Mouse (Mus musculus): ENCODE results near the gene Havcr2. TPM values are rescaled to one million over a fixed set of nuclear protein-coding genes. Genes with fewer than 3 reads are reported as not detected.
A peak's percentile ranks its signal among the peaks of the same experiment; 100 is the strongest.
"Not testable (repeated sequence)": the region's sequence is repeated elsewhere in the genome, so short reads cannot be mapped to it uniquely, and the experiment has no call there.

Havcr2 gene
- 1.5 and 2.1 TPM in 2 replicates for total RNA-seq (2017)

DNA sequence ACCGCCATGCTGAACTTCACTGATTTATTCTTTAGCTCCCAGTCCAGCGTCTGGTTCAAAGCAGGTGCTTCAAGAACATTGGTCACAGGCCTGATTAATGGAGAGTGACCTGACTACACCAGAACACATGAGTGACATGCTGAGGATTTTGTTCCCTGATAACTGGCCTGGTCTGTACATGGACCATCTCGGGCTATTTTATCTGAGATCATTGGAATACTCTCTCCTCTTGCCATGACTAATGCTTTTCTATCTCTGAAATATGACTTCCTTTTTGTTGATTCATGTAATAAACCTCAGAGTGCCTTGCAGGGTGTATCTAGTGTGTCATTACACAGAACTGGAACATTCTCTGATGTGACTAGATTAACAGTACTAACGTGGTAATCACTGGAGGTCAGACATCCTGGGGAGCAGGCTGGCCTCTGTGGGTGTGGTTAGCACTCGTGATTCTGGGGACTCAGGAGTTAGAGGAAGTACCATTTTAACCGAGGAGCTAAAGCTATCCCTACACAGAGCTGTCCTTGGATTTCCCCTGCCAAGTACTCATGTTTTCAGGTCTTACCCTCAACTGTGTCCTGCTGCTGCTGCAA lies at the start of gene Havcr2:
TSS of gene Havcr2 (plus strand) at position 483 of the 593 bp plus-strand sequence.
- 0 out of 2 replicates have a peak, but pooled peaks have one; percentile 16 for ATAC-seq (ENCODE audit: extremely low read depth, insufficient number of reproducible peaks, low FRiP score, poor library complexity, severe bottlenecking)

DNA sequence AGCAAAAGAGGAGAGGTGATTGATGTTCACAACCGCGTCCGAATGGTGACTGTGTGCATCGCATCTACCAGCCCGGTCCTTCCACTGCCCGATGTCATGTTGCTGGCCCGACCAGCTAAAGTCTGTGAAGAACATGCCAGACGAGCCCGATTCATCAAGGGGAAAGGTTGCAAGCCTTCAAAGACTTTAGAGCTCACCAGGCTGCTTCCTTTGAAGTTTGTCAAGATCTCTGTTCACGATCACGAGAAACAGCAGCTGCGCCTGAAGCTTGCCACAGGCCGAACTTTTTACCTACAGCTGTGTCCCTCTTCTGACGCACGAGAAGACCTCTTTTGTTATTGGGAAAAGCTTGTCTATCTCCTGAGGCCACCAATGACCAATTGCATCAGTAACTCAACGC lies 49.7 kb upstream of the Havcr2 start:
- no peak for ATAC-seq (ENCODE audit: extremely low read depth, insufficient number of reproducible peaks, low FRiP score, poor library complexity, severe bottlenecking)

GRCm38 (mm10) chr11:46406721-46407120 lies 48.0 kb upstream of the Havcr2 start:
- ATAC-seq (ENCODE audit: extremely low read depth, insufficient number of reproducible peaks, low FRiP score, poor library complexity, severe bottlenecking) = no peak

DNA sequence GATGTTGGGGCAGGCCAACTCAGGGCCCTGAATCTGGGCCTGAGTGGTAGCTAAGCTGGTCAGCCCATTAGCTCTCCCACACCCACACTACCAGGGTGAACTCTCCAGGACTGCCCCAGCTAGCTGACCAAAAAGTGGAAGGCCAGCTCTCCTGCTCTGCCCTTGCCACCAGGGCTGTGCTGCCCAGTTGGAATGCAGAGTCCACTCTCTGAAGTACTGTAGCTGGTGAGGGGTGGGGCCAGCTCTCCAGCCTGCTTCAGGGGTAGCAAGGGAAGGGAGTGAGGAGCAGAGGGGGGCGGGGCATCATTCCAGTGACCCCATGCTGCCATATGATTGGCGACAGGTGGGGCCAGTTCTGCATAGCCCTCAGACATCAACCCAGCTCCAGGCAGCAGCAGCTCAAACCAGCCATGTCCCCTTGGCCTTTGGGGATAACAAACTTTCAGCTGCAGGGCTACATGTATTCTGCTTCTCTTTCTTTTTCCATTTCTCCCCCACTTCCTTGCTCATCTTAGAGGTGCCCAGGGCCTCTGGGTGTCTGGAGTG lies 44.6 kb upstream of the Havcr2 start:
- ATAC-seq (ENCODE audit: extremely low read depth, insufficient number of reproducible peaks, low FRiP score, poor library complexity, severe bottlenecking) = peak; percentile 3; the same call in 1 of the 2 replicates

DNA sequence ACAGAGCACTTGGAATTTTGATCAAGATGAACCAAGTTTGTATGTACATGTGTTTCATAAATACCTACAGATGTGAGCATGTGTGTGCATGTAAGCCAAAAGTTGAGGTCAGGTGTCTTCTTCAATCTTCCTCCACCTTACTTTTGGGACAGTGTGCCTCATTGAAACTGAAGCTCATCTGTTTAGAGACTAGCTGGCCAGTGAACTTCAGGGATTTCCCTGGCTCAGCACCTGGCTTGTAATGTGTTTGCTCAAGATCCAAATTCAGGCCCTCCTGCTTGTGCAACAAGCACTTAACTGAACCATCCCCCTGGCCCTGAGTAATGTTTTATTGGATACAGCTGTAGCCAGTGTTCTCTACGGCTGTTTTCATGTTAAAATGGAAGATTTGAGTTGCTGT lies 36.3 kb upstream of the Havcr2 start:
- ATAC-seq (ENCODE audit: extremely low read depth, insufficient number of reproducible peaks, low FRiP score, poor library complexity, severe bottlenecking) = no peak

- no peak for ATAC-seq (ENCODE audit: extremely low read depth, insufficient number of reproducible peaks, low FRiP score, poor library complexity, severe bottlenecking)
Observed at GRCm38 (mm10) chr11:46418860-46419259, 35.9 kb upstream of the Havcr2 start.

- ATAC-seq (ENCODE audit: extremely low read depth, insufficient number of reproducible peaks, low FRiP score, poor library complexity, severe bottlenecking) = no peak
Observed at GRCm38 (mm10) chr11:46421086-46421888, 33.4 kb upstream of the Havcr2 start.

DNA sequence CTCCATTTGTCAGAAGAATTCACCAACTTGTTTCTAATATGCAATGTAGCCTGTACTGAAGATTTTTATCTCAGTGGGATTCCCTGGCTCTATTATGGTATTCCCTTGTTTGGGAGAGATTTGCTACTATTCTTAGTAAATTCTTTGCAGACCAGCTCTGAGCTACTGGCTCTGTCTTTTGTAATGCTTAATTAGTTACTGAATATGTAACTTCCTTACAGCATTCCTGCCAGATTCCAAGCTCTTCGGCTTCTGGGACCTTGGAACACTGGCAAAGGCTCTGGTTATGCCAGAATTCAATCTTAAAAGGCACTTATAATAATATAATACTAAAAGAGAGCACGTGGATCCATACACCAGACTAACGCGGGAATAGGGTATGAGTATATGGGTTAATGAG lies 26.6 kb upstream of the Havcr2 start:
- not testable (repeated sequence) for ATAC-seq (ENCODE audit: extremely low read depth, insufficient number of reproducible peaks, low FRiP score, poor library complexity, severe bottlenecking)

DNA sequence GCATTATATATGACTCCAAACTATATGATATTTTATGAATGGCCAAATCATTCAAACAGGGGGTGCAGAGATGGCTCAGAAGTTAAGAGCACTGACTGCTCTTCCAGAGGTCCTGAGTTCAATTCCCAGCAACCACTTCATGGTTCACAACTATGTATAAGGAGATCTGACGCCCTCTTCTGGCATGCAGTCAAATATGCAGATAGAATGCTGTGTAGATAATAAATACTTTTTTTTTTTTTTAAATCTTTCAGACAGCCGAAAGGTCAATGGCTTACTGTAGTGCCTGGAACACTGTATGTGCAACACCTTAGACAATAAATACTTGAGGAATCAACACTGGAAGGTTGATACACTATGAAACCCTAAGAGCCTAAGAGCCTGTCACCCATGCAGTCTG lies 24.6 kb upstream of the Havcr2 start:
- ATAC-seq (ENCODE audit: extremely low read depth, insufficient number of reproducible peaks, low FRiP score, poor library complexity, severe bottlenecking) = no peak

GRCm38 (mm10) chr11:46431129-46431528 lies 23.6 kb upstream of the Havcr2 start:
- peak; percentile 99 for ATAC-seq (ENCODE audit: extremely low read depth, insufficient number of reproducible peaks, low FRiP score, poor library complexity, severe bottlenecking)

DNA sequence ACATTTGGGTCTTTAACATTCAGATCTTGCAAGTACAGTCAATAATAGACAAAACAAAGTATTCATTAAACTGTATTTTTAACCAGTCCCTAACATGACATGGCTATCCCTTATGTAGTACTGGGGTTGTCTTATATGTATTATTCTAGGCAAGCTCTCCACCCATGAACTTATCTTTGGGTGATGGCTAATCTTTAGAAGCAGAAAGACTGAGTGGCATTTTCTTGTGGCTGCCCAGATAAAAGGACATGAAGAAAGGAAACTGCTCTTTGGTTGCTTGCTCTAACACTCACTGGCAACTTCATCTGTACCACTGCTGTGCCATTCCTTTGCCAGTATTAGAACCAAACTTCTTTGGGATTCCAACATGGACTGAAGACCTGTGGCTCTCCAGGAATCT lies 19.4 kb upstream of the Havcr2 start:
- no peak for ATAC-seq (ENCODE audit: extremely low read depth, insufficient number of reproducible peaks, low FRiP score, poor library complexity, severe bottlenecking)

DNA sequence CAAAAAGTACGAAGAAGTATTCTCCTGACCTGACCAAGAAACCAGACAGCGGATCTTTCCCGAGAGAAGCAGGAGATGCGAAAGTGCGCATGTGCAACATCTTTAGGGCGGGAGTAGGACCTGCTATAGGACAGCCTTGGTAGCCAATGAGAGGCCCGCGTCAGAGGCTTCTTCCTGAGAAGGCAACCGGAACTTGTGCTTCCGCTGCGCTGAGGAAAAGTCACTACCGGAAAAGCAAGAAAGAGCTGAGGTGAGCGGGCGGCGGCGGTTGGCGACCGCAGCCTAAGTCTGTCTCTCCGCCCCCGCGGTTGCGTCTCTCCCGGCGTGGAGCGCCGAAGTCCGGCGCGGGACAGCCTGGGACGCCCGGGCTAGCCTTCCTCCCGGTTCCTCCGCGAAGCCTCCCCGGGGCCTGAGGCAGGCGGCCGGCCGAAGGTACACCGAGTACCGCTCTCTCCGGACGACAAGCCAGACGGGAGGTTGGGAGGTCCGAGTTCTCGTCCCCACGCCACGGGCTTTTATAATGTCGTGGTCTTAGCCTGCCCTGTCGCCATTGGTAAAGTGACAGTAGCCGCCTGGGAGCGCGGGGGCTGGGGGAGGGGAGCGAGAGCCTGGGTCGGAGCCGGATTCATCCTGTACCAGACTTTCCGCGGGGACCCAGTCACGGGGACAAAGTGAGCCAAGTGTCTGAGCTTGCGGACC lies 17.8 kb upstream of the Havcr2 start, which contains the start of gene Med7:
TSS of gene Med7 (plus strand) at position 166 of the 699 bp plus-strand sequence.
- ATAC-seq (ENCODE audit: extremely low read depth, insufficient number of reproducible peaks, low FRiP score, poor library complexity, severe bottlenecking) = peak; percentile 99

- peak; percentile 39; the same call in 1 of the 2 replicates for ATAC-seq (ENCODE audit: extremely low read depth, insufficient number of reproducible peaks, low FRiP score, poor library complexity, severe bottlenecking)
Observed at GRCm38 (mm10) chr11:46437459-46438000, 17.2 kb upstream of the Havcr2 start.

DNA sequence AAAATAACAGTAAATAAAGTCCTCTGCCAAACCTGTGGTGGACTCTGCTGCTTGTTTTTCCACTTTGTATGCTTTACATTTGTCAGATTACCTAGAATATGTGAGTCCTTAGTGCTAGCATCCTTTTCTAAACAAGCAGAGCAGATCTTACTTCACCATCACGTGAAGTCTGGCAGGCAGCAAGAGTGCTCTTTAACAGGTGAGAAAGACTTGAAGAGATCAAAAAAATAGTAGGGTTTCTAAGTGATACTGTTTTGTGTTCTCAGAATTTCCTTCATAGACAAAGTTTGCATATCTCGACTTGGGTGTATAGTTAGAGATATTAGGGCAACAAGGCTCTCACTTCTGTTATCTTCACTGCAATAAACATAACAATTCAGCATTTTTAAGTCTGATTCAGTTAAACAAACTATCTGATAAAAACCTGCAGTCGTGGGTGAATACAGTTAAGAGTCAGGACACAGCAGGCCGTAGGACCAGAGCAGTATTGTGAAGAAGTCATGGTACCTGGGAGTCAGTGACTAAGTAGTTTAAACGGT lies 15.7 kb upstream of the Havcr2 start:
- no peak for ATAC-seq (ENCODE audit: extremely low read depth, insufficient number of reproducible peaks, low FRiP score, poor library complexity, severe bottlenecking)

DNA sequence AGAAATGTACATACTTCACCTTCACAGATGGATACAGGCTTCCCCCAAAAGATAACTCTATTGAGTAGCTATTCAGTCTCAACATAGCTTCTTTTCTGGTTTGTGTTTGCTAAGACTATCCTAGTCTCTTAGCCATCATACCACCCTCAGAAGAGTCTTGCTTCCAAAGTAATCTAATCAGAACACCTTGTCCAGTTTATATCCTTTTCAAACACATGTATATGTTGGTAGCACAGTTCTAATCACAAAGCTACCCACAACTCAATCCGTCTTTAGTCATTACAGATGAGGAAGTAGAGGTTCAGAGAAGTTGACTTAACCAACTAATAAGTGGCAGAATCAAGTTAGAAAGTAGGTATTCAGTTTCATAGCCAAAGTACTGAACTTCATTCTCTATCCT lies 13.0 kb upstream of the Havcr2 start:
- no peak for ATAC-seq (ENCODE audit: extremely low read depth, insufficient number of reproducible peaks, low FRiP score, poor library complexity, severe bottlenecking)

GRCm38 (mm10) chr11:46443152-46443551 lies 11.6 kb upstream of the Havcr2 start:
- peak; percentile 35; the same call in 1 of the 2 replicates for ATAC-seq (ENCODE audit: extremely low read depth, insufficient number of reproducible peaks, low FRiP score, poor library complexity, severe bottlenecking)

DNA sequence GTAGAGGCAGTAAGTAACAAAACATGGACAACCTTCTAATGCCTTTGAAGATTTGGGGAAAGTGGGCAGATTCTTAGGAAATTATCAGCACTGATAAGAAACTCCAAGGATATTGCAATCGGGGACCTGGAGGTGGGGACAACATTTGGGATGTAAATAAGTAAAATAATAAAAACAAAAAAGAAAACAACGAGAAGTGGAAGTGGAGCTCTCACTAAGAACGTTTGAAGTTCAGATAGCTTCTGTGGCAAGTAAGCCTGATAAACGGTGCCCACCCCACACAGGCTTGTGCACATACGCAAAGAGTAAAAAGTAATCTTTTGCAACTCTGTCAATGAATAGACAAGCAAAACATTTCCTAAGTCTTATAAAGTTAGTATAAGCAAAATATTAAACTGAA lies 10.8 kb upstream of the Havcr2 start:
- ATAC-seq (ENCODE audit: extremely low read depth, insufficient number of reproducible peaks, low FRiP score, poor library complexity, severe bottlenecking) = no peak

DNA sequence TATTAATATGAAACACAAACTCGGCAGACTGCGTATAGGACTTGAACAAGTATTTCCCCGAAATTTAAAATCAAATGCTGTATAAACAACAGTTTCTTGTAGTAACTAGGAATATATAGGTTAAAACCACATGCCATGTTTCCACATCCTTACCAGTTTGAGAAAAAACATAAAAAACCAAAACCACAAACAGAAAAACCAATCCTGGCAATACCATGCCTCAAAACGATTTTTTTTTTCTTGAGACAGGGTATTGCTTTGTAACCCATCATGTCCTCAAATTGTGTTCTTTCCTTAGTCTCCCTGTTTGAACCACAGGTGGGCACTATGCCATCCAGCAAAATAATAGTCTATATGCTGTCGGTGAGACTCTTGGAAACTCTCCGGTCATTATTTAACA lies 8.6 kb upstream of the Havcr2 start:
- ATAC-seq (ENCODE audit: extremely low read depth, insufficient number of reproducible peaks, low FRiP score, poor library complexity, severe bottlenecking) = no peak

All from neutrophil, adult 5-6 weeks (primary cell).